Mouse (Mus musculus): Measurements from ENCODE around the gene Grid1. TPM values are rescaled to one million over a fixed set of nuclear protein-coding genes. Genes with fewer than 3 reads are reported as not detected.

The Grid1 gene
- total and polyA plus RNA-seq, 3 experiments: 0.04 TPM; not detected in 2

DNA sequence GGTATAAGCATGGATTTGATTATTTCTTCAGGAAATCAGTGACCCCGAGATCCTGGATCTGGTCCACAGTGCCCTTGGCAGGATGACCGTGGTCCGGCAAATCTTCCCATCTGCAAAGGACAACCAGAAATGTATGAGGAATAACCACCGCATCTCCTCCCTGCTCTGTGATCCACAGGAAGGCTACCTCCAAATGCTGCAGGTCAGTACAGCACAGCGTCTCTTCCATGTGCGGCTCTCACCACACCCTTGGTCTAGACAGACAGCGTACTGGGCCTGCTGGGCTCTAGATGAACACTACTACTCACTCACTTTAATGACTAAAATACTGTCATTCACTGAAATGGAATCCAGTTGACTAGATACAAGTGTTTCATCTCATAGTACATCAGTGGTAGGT lies 489.3 kb downstream of the Grid1 start:
- H3K27ac ChIP-seq: no peak overlapping the region
- 90% methylated on average over 7 of the region's 7 CpGs for WGBS
- H3K27me3 ChIP-seq (ENCODE audit: control insufficient read depth, insufficient read depth, low read length): no peaks in the 10 kb centered on the region
- intact Hi-C loops (cut with DNase I): no loop called here
- no peaks in the 10 kb centered on the region for H3K4me1 ChIP-seq (ENCODE audit: control insufficient read depth, insufficient read depth, low read length)
- TF ChIP-seq POLR2A (IDR thresholded peaks at IDR 0.05; ENCODE audit: insufficient read depth, low read depth, low read length): no peak
- no peak for TF ChIP-seq EP300 (IDR thresholded peaks at IDR 0.05; ENCODE audit: insufficient read depth, low read depth, low read length)
- no peak for TF ChIP-seq CTCF (IDR thresholded peaks at IDR 0.05)
- H3K36me3 ChIP-seq (ENCODE audit: control insufficient read depth, insufficient read depth, low read length): no peaks in the 10 kb centered on the region
- DNase-seq: no peak
- H3K4me3 ChIP-seq: no peak overlapping the region
- no peaks in the 10 kb centered on the region for H3K79me2 ChIP-seq (replicated peaks; ENCODE audit: control insufficient read depth, insufficient read depth, low read length)
- no peak overlapping the region for H3K9ac ChIP-seq (ENCODE audit: low read depth, low read length)

DNA sequence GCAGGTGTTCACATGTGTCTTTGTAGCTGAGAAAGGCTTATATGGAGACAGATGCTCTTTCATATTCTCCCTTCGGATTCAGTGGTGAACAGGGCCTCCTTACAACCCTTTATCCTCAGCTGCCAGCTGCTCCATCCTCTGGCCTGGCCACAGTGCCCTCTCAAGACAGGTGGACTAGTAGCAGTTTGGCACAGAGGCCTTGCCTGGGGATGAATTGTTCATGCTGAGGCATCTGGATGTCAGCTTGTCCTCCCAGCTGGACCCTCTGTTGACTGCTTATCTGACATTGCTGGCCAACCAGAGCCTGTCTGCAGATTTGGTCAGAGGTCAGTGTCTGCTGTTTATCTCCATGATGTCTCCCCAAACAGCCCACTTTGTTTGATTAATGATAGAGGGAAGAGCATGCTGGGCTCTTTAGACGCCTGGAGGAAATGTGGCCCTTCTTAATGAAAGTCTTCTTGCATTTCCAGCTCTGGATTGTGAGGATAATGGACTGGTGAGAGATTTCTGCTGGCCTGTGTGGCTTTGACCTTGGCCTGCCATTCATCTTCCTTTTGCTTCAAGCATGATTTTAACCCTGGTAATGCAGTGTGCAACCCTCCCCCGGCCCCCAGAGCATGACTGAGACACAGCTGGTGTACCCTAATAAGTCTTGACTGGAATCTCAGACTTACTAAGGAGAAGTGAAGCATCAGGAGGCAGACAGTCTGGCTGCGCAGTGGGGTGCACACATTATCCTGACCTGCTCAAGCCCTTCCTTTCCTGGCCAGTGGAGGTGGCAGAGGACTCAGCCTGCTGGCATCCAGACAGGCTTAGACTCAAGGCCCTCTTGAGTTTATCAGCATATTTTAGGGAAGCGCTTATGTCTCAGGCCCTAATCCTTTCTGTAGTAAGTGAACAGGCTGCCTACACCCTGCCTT lies 493.7 kb downstream of the Grid1 start:
- no peak overlapping the region for H3K4me3 ChIP-seq
- no peak overlapping the region for H3K9ac ChIP-seq (ENCODE audit: low read depth, low read length)
- no peaks in the 10 kb centered on the region for H3K79me2 ChIP-seq (replicated peaks; ENCODE audit: control insufficient read depth, insufficient read depth, low read length)
- intact Hi-C loops (cut with DNase I): no loop called here
- no peak for DNase-seq
- TF ChIP-seq CTCF (IDR thresholded peaks at IDR 0.05) (no peak), POLR2A (IDR thresholded peaks at IDR 0.05; ENCODE audit: insufficient read depth, low read depth, low read length) (no peak), EP300 (IDR thresholded peaks at IDR 0.05; ENCODE audit: insufficient read depth, low read depth, low read length) (no peak)
- 46% methylated on average over 5 of the region's 5 CpGs for WGBS
- no peaks in the 10 kb centered on the region for H3K36me3 ChIP-seq (ENCODE audit: control insufficient read depth, insufficient read depth, low read length)
- H3K27me3 ChIP-seq (ENCODE audit: control insufficient read depth, insufficient read depth, low read length): no peaks in the 10 kb centered on the region
- no peak overlapping the region for H3K27ac ChIP-seq
- H3K4me1 ChIP-seq (ENCODE audit: control insufficient read depth, insufficient read depth, low read length): no peaks in the 10 kb centered on the region

DNA sequence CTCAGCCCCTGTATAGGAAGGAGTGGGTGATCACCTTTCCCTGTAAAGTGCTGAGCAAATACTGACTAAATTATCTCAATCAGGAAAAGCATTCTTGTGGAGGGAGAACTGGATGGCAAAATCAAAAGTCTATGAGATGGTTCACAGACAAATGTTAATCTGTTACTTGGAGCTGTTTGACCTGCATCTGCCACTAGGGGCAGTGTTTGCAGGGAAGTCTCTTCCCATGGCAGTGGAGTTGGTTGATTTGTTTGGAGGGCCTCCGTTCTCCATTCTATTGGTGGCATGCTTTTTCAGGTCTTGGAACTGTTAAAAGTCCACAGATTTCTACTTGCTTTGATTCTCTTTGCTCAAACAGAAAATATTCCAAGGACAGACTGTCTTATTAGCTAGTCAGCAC lies 506.4 kb downstream of the Grid1 start:
- Histone ChIP-seq H3K36me3 (ENCODE audit: control insufficient read depth, insufficient read depth, low read length) (no peaks in the 10 kb centered on the region), H3K27ac (no peak overlapping the region), H3K79me2 (replicated peaks; ENCODE audit: control insufficient read depth, insufficient read depth, low read length) (no peaks in the 10 kb centered on the region), H3K4me3 (no peak overlapping the region), H3K4me1 (ENCODE audit: control insufficient read depth, insufficient read depth, low read length) (no peaks in the 10 kb centered on the region), H3K27me3 (ENCODE audit: control insufficient read depth, insufficient read depth, low read length) (no peaks in the 10 kb centered on the region), H3K9ac (ENCODE audit: low read depth, low read length) (no peak overlapping the region)
- TF ChIP-seq EP300 (IDR thresholded peaks at IDR 0.05; ENCODE audit: insufficient read depth, low read depth, low read length) (no peak), POLR2A (IDR thresholded peaks at IDR 0.05; ENCODE audit: insufficient read depth, low read depth, low read length) (no peak), CTCF (IDR thresholded peaks at IDR 0.05) (peak; percentile 60)
- DNase-seq: no peak
- WGBS: 76% methylated on average over 1 of the region's 1 CpGs
- intact Hi-C loops (cut with DNase I): no loop called here

DNA sequence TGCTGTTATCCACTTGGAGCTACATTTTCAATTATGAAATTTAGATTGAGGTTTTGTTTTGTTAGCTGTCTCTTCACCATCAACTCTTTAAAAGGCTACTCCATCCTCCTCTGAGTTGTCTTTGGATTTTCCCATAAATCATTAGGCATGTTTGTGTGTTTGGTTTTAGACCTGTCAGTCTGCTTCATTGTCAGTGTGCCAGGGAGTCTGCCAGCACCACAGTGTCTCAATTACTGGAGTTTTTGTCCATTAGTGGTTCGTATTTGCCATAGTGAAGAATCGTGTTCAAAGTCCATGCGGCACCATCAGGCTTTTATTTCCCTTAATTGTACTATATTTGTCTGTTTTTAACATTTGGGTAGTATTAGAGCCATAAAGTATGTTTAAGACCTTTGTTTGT lies 516.7 kb downstream of the Grid1 start:
- Histone ChIP-seq H3K4me3 (no peak overlapping the region), H3K9ac (ENCODE audit: low read depth, low read length) (no peak overlapping the region), H3K27ac (no peak overlapping the region), H3K27me3 (ENCODE audit: control insufficient read depth, insufficient read depth, low read length) (no peaks in the 10 kb centered on the region), H3K79me2 (replicated peaks; ENCODE audit: control insufficient read depth, insufficient read depth, low read length) (no peaks in the 10 kb centered on the region), H3K36me3 (ENCODE audit: control insufficient read depth, insufficient read depth, low read length) (no peaks in the 10 kb centered on the region), H3K4me1 (ENCODE audit: control insufficient read depth, insufficient read depth, low read length) (no peaks in the 10 kb centered on the region)
- intact Hi-C loops (cut with DNase I): no loop called here
- TF ChIP-seq POLR2A (IDR thresholded peaks at IDR 0.05; ENCODE audit: insufficient read depth, low read depth, low read length) (no peak), EP300 (IDR thresholded peaks at IDR 0.05; ENCODE audit: insufficient read depth, low read depth, low read length) (no peak)
- no peak for DNase-seq
- WGBS: 90% methylated on average over 3 of the region's 3 CpGs

DNA sequence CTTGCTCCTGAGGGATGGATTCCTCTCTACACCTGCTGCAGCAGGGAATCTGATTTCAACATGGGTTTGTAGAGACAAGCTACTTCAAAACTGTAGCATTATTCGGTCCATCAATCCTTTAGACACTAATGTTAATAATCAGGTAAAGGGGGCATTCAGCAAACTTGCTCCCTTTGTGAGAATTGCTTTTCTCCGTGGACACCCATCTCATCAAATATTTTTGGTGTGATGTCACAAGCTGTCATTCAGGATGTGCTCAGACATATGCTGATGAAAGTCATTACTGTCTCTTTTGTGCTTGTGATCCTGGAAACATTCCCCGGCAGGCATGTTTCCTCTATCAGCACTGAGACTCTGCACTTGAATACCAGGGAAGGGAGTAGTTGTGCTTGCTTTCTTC lies 536.1 kb downstream of the Grid1 start:
- no peak for TF ChIP-seq CTCF (IDR thresholded peaks at IDR 0.05)
- no peak for TF ChIP-seq POLR2A (IDR thresholded peaks at IDR 0.05; ENCODE audit: insufficient read depth, low read depth, low read length)
- no peak for TF ChIP-seq EP300 (IDR thresholded peaks at IDR 0.05; ENCODE audit: insufficient read depth, low read depth, low read length)
- DNase-seq: no peak
- intact Hi-C loops (cut with DNase I): no loop called here
- Histone ChIP-seq H3K4me3 (no peak overlapping the region), H3K36me3 (ENCODE audit: control insufficient read depth, insufficient read depth, low read length) (no peaks in the 10 kb centered on the region), H3K4me1 (ENCODE audit: control insufficient read depth, insufficient read depth, low read length) (no peaks in the 10 kb centered on the region), H3K9ac (ENCODE audit: low read depth, low read length) (no peak overlapping the region), H3K27ac (no peak overlapping the region), H3K79me2 (replicated peaks; ENCODE audit: control insufficient read depth, insufficient read depth, low read length) (no peaks in the 10 kb centered on the region), H3K27me3 (ENCODE audit: control insufficient read depth, insufficient read depth, low read length) (no peaks in the 10 kb centered on the region)
- WGBS: 50% methylated on average over 3 of the region's 3 CpGs

DNA sequence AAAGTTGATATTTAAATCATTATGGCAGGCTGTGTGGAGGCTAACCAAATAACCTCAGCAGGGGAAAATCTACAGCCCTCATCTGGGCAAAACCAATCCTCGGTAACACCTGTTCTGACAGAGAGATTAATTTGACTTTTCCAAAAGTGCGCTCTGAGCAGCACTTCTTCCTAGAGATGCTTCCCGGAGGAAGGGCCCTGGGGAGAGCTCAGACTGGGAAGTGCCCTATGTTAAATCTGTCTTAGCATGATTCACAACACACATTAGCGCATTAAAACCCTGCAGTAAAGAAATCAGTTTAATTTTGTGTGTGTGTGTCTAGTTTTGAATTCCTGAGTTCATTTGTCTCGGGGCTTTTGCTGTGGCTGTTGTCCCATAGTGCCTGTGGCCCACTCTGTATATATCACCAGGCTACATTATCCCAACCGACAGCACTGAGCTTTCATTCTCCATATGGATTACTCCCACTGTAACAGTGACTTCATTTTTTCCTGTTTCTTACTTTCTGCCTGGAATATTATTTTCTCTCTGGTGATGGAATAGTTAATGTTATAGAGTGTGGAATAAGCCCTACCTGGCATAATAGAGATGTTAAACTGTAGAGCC lies 536.7 kb downstream of the Grid1 start:
- no peak overlapping the region for H3K4me3 ChIP-seq
- no peaks in the 10 kb centered on the region for H3K36me3 ChIP-seq (ENCODE audit: control insufficient read depth, insufficient read depth, low read length)
- H3K79me2 ChIP-seq (replicated peaks; ENCODE audit: control insufficient read depth, insufficient read depth, low read length): no peaks in the 10 kb centered on the region
- intact Hi-C loops (cut with DNase I): no loop called here
- TF ChIP-seq POLR2A (IDR thresholded peaks at IDR 0.05; ENCODE audit: insufficient read depth, low read depth, low read length) (no peak), EP300 (IDR thresholded peaks at IDR 0.05; ENCODE audit: insufficient read depth, low read depth, low read length) (no peak), CTCF (IDR thresholded peaks at IDR 0.05) (no peak)
- no peak overlapping the region for H3K9ac ChIP-seq (ENCODE audit: low read depth, low read length)
- no peak for DNase-seq
- H3K27me3 ChIP-seq (ENCODE audit: control insufficient read depth, insufficient read depth, low read length): no peaks in the 10 kb centered on the region
- no peaks in the 10 kb centered on the region for H3K4me1 ChIP-seq (ENCODE audit: control insufficient read depth, insufficient read depth, low read length)
- H3K27ac ChIP-seq: no peak overlapping the region
- WGBS: 75% methylated on average over 6 of the region's 6 CpGs
